Mouse (Mus musculus): ENCODE data around the gene Rasgef1b. TPM values are rescaled to one million over a fixed set of nuclear protein-coding genes. Genes with fewer than 3 reads are reported as not detected.

Rasgef1b gene
- polyA plus RNA-seq, 1 experiment from 2014 or later, result 124 TPM

DNA sequence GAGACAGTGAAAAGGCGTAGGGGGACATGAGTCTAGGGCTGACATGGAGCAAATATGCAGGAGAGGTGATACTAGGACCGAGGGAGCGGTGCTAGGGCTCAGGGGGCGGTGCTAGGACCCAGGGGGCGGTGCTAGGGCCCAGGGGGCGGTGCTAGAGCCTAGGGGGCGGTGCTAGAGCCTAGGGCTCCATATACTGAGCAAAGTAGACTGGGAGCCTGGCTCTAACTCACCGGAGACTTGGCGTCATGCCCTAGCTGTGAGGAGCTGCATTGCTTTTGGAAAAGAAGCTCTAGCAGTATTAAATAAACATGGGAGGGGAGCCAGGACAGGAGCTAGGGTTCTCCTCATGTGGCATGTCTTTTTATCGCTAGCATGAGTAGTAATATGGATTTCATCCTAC lies 75.9 kb downstream of the Rasgef1b start:
- no peak overlapping the region for H3K4me3 ChIP-seq (ENCODE audit: inconsistent target)
- no peaks in the 10 kb centered on the region for H3K36me3 ChIP-seq (ENCODE audit: inconsistent target)
- H3K79me2 ChIP-seq (ENCODE audit: inconsistent target), result no peaks in the 10 kb centered on the region
- no peak overlapping the region for H3K27ac ChIP-seq
- WGBS (ENCODE audit: missing documents), result 79% methylated on average over 10 of the region's 10 CpGs

DNA sequence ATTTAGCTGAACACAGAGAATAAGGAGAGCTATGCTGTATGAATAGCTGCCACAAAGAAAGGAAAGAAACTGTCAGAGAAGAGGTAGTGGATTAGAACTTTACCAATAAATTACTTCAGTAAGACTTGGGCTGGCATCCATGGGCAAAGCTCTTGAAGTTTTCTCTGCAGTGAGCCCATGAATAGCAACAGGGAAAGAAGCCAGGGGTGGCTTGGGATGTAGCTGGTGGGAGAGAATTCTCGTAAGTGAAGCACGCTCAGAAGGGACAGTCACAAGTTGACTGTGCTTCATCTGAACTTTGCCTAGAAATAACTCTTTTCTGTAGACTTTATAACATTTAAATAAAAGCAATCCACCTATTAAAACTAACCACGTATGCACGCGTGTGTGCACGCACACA lies 87.5 kb downstream of the Rasgef1b start:
- Histone ChIP-seq H3K27ac (no peak overlapping the region), H3K36me3 (ENCODE audit: inconsistent target) (no peaks in the 10 kb centered on the region), H3K4me3 (ENCODE audit: inconsistent target) (no peak overlapping the region), H3K79me2 (ENCODE audit: inconsistent target) (no peaks in the 10 kb centered on the region)
- WGBS (ENCODE audit: missing documents), result 88% methylated on average over 6 of the region's 6 CpGs

- H3K36me3 ChIP-seq (ENCODE audit: inconsistent target), result no peaks in the 10 kb centered on the region
- no peak overlapping the region for H3K4me3 ChIP-seq (ENCODE audit: inconsistent target)
- no peaks in the 10 kb centered on the region for H3K79me2 ChIP-seq (ENCODE audit: inconsistent target)
- H3K27ac ChIP-seq, result no peak overlapping the region
- 4% methylated on average over 7 of the region's 7 CpGs for WGBS (ENCODE audit: missing documents)
These were observed 92.3 kb downstream of the Rasgef1b start for GRCm38 (mm10) chr5:99636575-99636974.

- 91% methylated on average over 8 of the region's 8 CpGs for WGBS (ENCODE audit: missing documents)
- no peaks in the 10 kb centered on the region for H3K36me3 ChIP-seq (ENCODE audit: inconsistent target)
- H3K79me2 ChIP-seq (ENCODE audit: inconsistent target), result no peaks in the 10 kb centered on the region
- H3K27ac ChIP-seq, result no peak overlapping the region
- H3K4me3 ChIP-seq (ENCODE audit: inconsistent target), result no peak overlapping the region
These were observed 94.8 kb downstream of the Rasgef1b start for GRCm38 (mm10) chr5:99634010-99634541.

GRCm38 (mm10) chr5:99633548-99633947 lies 95.3 kb downstream of the Rasgef1b start:
- WGBS (ENCODE audit: missing documents), result 96% methylated on average over 1 of the region's 1 CpGs
- Histone ChIP-seq H3K4me3 (ENCODE audit: inconsistent target) (no peak overlapping the region), H3K79me2 (ENCODE audit: inconsistent target) (no peaks in the 10 kb centered on the region), H3K27ac (no peak overlapping the region), H3K36me3 (ENCODE audit: inconsistent target) (no peaks in the 10 kb centered on the region)

DNA sequence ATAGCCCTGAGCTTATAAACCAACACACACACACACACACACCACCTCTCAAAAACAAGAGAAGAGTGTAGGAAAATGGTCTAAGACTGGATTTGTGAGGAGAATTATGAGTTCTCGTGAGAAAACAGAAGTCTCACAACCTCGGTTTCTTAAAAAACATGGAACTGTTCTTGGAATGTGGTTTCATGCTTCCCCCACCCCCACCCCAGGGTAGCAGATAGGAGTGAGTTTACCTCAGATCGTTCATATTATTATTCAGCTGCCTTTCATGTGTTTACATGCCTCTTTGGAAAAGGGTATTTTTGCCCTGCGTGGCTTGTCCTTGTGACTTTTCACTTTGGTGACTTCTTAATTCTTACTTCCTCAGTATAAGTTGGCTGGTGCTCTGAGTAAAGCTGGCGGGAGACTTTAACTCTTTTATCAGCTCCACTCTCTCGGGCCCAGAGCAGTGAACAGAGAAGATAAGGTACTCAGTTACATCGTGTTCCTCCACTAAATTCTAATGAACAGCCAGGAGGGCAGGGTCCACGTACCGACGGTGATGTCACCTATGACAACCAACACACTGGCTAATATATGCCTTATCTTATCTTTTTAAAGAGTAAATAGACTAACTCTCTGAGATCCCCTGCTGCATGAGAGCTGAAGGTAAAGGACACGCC lies 96.1 kb downstream of the Rasgef1b start:
- WGBS (ENCODE audit: missing documents), result 52% methylated on average over 11 of the region's 11 CpGs
- no peak overlapping the region for H3K27ac ChIP-seq

GRCm38 (mm10) chr5:99630087-99630486 lies 98.8 kb downstream of the Rasgef1b start:
- Histone ChIP-seq H3K79me2 (ENCODE audit: inconsistent target) (no peaks in the 10 kb centered on the region), H3K27ac (no peak overlapping the region), H3K36me3 (ENCODE audit: inconsistent target) (no peaks in the 10 kb centered on the region), H3K4me3 (ENCODE audit: inconsistent target) (no peak overlapping the region)
- WGBS (ENCODE audit: missing documents), result 79% methylated on average over 7 of the region's 7 CpGs

More for the DNA sequence above, 96.1 kb downstream of the Rasgef1b start:
- no peaks in the 10 kb centered on the region for H3K79me2 ChIP-seq (ENCODE audit: inconsistent target)
- H3K36me3 ChIP-seq (ENCODE audit: inconsistent target), result no peaks in the 10 kb centered on the region
- no peak overlapping the region for H3K4me3 ChIP-seq (ENCODE audit: inconsistent target)

- Histone ChIP-seq H3K36me3 (ENCODE audit: inconsistent target) (no peaks in the 10 kb centered on the region), H3K4me3 (ENCODE audit: inconsistent target) (no peak overlapping the region), H3K27ac (no peak overlapping the region), H3K79me2 (ENCODE audit: inconsistent target) (no peaks in the 10 kb centered on the region)
- 84% methylated on average over 2 of the region's 3 CpGs for WGBS (ENCODE audit: missing documents)
These were observed 103.3 kb downstream of the Rasgef1b start for GRCm38 (mm10) chr5:99625603-99626002.

GRCm38 (mm10) chr5:99620771-99621170 lies 108.1 kb downstream of the Rasgef1b start:
- Histone ChIP-seq H3K27ac (no peak overlapping the region), H3K79me2 (ENCODE audit: inconsistent target) (no peaks in the 10 kb centered on the region), H3K4me3 (ENCODE audit: inconsistent target) (no peak overlapping the region), H3K36me3 (ENCODE audit: inconsistent target) (no peaks in the 10 kb centered on the region)
- WGBS (ENCODE audit: missing documents), result 94% methylated on average over 5 of the region's 5 CpGs

DNA sequence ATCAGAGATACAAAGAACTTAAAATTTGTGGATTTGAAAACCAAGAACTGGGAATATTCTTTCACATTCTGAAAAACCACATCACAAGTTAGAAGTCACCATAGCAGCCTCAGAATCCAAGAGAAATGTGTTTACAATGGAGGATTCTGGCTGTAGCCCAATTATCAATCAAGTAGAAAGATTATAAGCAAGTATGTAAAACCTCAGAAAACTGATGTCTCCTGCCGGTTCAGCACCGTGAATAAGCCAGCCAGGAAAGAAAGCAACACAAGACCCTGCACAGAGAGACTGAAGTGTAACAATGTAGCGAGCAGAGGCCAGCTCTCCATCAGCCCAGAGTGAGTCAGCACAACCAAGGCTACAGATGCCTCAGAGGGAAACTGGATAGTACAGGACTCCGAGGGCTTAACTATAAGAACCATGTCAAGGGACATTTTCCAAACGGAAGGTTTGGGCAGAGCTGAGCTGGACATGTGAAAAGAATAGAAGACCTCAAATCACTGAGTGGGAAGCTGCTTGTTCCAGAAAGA lies 111.5 kb downstream of the Rasgef1b start:
- no peaks in the 10 kb centered on the region for H3K36me3 ChIP-seq (ENCODE audit: inconsistent target)
- H3K27ac ChIP-seq, result no peak overlapping the region
- 42% methylated on average over 5 of the region's 5 CpGs for WGBS (ENCODE audit: missing documents)
- H3K79me2 ChIP-seq (ENCODE audit: inconsistent target), result no peaks in the 10 kb centered on the region
- H3K4me3 ChIP-seq (ENCODE audit: inconsistent target), result no peak overlapping the region

- Histone ChIP-seq H3K79me2 (ENCODE audit: inconsistent target) (no peaks in the 10 kb centered on the region), H3K4me3 (ENCODE audit: inconsistent target) (no peak overlapping the region), H3K27ac (no peak overlapping the region), H3K36me3 (ENCODE audit: inconsistent target) (no peaks in the 10 kb centered on the region)
- 10% methylated on average over 24 of the region's 24 CpGs for WGBS (ENCODE audit: missing documents)
These were observed 115.3 kb downstream of the Rasgef1b start for GRCm38 (mm10) chr5:99613321-99614118.

- 88% methylated on average over 5 of the region's 5 CpGs for WGBS (ENCODE audit: missing documents)
- no peaks in the 10 kb centered on the region for H3K79me2 ChIP-seq (ENCODE audit: inconsistent target)
These were observed 121.3 kb downstream of the Rasgef1b start for GRCm38 (mm10) chr5:99607602-99608001.

DNA sequence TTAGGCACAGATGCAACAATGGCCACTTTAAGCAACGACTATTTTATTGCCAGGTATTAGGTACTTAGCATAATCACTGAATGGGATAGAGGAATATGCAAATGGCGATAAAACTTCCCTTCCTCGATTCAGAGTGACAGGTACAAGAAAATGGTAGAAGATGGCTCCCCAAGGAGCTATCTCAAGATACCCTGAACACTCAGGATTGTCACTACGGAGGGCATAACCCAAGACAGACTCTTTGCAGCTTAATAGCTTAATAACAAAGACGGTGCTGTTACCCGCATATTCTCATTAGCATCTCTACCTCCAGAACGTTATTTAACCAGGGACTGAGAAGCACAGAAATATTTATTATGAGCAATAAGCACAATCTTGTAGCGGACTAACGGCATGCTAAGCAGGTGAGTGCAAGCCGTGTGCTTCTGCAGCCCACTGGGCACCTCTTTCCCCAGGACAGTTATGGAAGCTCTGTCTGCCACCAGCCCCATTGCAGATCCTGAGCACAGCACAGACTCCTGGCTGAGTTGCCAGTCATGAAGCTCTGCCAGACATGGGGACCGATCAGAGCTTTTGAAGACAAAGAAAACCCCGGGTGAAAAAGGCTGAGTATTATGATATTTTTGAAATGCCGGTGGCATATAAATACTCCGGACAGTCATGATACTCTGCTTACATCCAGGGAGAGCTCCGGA lies 122.6 kb downstream of the Rasgef1b start:
- Histone ChIP-seq H3K27ac (no peak overlapping the region), H3K36me3 (ENCODE audit: inconsistent target) (no peaks in the 10 kb centered on the region), H3K79me2 (ENCODE audit: inconsistent target) (no peaks in the 10 kb centered on the region), H3K4me3 (ENCODE audit: inconsistent target) (no peak overlapping the region)
- 88% methylated on average over 15 of the region's 15 CpGs for WGBS (ENCODE audit: missing documents)

More at GRCm38 (mm10) chr5:99607602-99608001, 121.3 kb downstream of the Rasgef1b start:
- no peak overlapping the region for H3K27ac ChIP-seq
- H3K4me3 ChIP-seq (ENCODE audit: inconsistent target), result no peak overlapping the region
- no peaks in the 10 kb centered on the region for H3K36me3 ChIP-seq (ENCODE audit: inconsistent target)

- WGBS (ENCODE audit: missing documents), result 81% methylated on average over 10 of the region's 10 CpGs
- no peak overlapping the region for H3K4me3 ChIP-seq (ENCODE audit: inconsistent target)
- H3K79me2 ChIP-seq (ENCODE audit: inconsistent target), result no peaks in the 10 kb centered on the region
- H3K27ac ChIP-seq, result no peak overlapping the region
- H3K36me3 ChIP-seq (ENCODE audit: inconsistent target), result no peaks in the 10 kb centered on the region
These were observed 126.4 kb downstream of the Rasgef1b start for GRCm38 (mm10) chr5:99602244-99603023.

Measured in macrophage (primary cell).